Mouse (Mus musculus) hindbrain, embryonic 14.5 days (tissue): Measurements from ENCODE around the gene Ptprz1. TPM values are rescaled to one million over a fixed set of nuclear protein-coding genes. Genes with fewer than 3 reads are reported as not detected.

Experiments used
- ATAC-seq: fragments of 200-750 bp; cut with Nextera tagmentation; 2 replicates; pipeline ENCODE4 v1.8.0; 2017; ENCODE audit warnings: moderate number of reproducible peaks, mild to moderate bottlenecking, moderate TSS enrichment, moderate library complexity; ENCODE audit not compliant: low FRiP score
- DNase-seq: peaks from one replicate; pipeline ENCODE4 v3.0.0-alpha.2; 2015; ENCODE audit warnings: low spot score
- H3K27ac ChIP-seq: fragments of 300-500 bp; sonication (generic); 2 replicates; pipeline ENCODE4 v1.5.1; 2014; ENCODE audit warnings: mild to moderate bottlenecking, moderate library complexity
- H3K27me3 ChIP-seq: fragments of 300-500 bp; sonication (generic); 2 replicates; pipeline ENCODE4 v1.6.1; 2014; ENCODE audit warnings: mild to moderate bottlenecking, low read length, mixed read lengths; ENCODE audit not compliant: control insufficient read depth, insufficient read depth
- H3K36me3 ChIP-seq: fragments of 300-500 bp; sonication (generic); replicated peaks from 2 replicates; pipeline ENCODE4 v1.6.1; 2014; ENCODE audit not compliant: control insufficient read depth, insufficient read depth
- H3K4me1 ChIP-seq: fragments of 300-500 bp; sonication (generic); replicated peaks from 2 replicates; pipeline ENCODE4 v1.6.1; 2014; ENCODE audit warnings: antibody characterized with exemption, low read length, mixed read lengths; ENCODE audit not compliant: control insufficient read depth, insufficient read depth
- H3K4me2 ChIP-seq: fragments of 300-500 bp; sonication (generic); replicated peaks from 2 replicates; pipeline ENCODE4 v1.6.1; 2014; ENCODE audit warnings: mild to moderate bottlenecking, moderate library complexity
- H3K4me3 ChIP-seq: fragments of 300-500 bp; sonication (generic); replicated peaks from 2 replicates; pipeline ENCODE4 v1.5.1; 2014; ENCODE audit warnings: mild to moderate bottlenecking, low read length
- H3K9ac ChIP-seq: fragments of 300-500 bp; sonication (generic); 2 replicates; pipeline ENCODE4 v1.6.1; 2014
- H3K9me3 ChIP-seq: fragments of 300-500 bp; sonication (generic); 2 replicates; pipeline ENCODE4 v1.6.1; 2016; ENCODE audit warnings: low read length; ENCODE audit not compliant: control insufficient read depth
- WGBS: fragments of 180-500 bp; shearing (Covaris S2); extraction: QIAGEN DNeasy Blood & Tissue Kit; methylation state at CpG from one replicate; pipeline ENCODE4 v1.1.7; 2014; 5-methylcytosine and 5-hydroxymethylcytosine counted together
- polyA plus RNA-seq: library from polyadenylated mRNA; unstranded; fragments of >200 nt; fragmentation: Nextera tagmentation; extraction: Ambion mirVana; gene quantifications from 2 replicates; pipeline ENCODE4 v1.2.1, GENCODE M21; 2014

Ptprz1 gene
- polyA plus RNA-seq, 1 experiment from 2014 or later: 77.5 TPM

DNA sequence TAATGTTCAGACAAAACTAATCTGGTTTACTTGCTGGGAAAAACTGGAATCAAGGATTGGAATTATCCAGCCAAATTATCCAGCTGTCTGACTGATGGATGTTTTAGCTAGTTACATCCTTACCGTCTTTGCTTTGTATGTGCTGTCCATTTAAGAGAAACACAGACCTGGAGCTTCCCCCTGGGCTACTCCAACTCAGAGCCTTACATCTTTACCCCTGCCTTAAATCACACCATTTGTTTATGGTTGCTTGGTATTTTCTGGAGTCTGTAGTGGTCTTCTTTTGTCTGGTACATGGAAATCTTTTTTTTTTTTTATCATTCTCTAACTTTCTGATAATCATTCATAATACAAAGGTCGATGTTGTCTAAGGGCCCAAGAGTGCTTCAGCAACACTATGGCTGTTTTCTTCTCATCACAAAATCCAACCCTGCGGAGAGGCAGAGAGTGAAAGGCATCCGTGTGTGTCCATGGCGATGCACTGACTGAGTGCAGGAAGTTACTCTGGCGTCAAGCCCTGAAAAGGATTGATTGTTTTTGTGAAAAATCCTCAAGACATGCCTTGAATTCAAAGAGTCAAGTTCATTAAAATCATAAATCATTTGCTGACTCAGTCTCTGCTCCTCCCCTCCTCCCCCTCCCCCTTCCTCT, 34.1 kb downstream of the Ptprz1 start:
- ATAC-seq (peak; percentile 86), DNase-seq (peak; percentile 58)
- Histone ChIP-seq H3K9ac (no peak overlapping the region), H3K4me2 (0 out of 2 replicates have a peak overlapping the region, but pooled peaks have one; percentile 19), H3K36me3 (no peaks in the 10 kb centered on the region), H3K27me3 (no peaks in the 10 kb centered on the region), H3K4me1 (peaks cover 17% of the 10 kb centered on the region), H3K27ac (peak overlapping the region; percentile 60), H3K4me3 (no peak overlapping the region), H3K9me3 (no peaks in the 10 kb centered on the region)
- 13% methylated on average over 6 of the region's 6 CpGs for WGBS

DNA sequence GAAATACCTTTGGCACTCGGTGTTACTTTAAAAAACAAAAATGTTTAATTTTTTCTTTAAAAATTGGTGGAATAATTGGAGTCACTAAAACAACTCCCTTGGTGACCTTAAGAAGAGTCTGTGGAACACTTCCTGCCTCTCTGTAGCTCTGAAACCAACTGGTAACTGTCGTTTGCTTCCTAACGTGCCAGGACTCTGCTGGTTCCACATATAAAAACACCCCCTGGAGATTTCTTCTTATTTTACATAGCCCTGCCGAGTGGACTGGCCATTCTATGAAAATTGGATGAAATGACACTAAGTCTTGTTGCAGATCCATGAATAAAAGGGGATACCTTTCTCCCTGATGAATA, 34.6 kb downstream of the Ptprz1 start:
- Histone ChIP-seq H3K4me1 (peaks cover 17% of the 10 kb centered on the region), H3K27ac (peak overlapping the region; percentile 54)

DNA sequence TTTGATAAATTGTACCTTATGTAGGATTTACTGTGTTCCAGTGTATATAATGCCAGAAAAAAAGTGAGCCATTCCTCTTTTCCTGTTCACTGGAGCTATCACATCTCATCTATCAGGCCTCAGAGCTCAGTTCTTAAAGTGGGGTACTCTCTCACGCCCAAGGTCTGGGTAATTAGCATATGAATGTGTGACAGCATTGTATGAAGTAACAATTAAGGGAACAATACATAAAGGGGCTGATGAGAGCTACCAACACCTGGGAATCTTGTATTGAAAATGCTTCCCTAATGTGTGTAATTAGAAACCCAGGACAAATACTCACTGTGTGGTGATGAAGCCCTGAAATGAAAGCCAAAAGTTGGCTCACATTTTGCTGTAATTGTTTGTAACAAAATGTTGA, 47.6 kb downstream of the Ptprz1 start:
- no peaks in the 10 kb centered on the region for H3K9me3 ChIP-seq
- H3K4me1 ChIP-seq: 0 out of 2 replicates have a peak, but pooled peaks cover 5% of the 10 kb centered on the region
- no peak overlapping the region; the same call in 1 of the 2 replicates for H3K27ac ChIP-seq
- ATAC-seq (peak; percentile 60; the same call in 1 of the 2 replicates), DNase-seq (no peak)
- H3K36me3 ChIP-seq: no peaks in the 10 kb centered on the region
- no peaks in the 10 kb centered on the region for H3K27me3 ChIP-seq
- H3K9ac ChIP-seq: no peak overlapping the region
- H3K4me2 ChIP-seq: no peak overlapping the region
- H3K4me3 ChIP-seq: no peak overlapping the region
- 5% methylated on average over 1 of the region's 1 CpGs for WGBS

More for the DNA sequence above, 34.6 kb downstream of the Ptprz1 start:
- no peaks in the 10 kb centered on the region for H3K27me3 ChIP-seq
- peak; percentile 44; the same call in 1 of the 2 replicates for ATAC-seq
- DNase-seq: no peak
- H3K4me3 ChIP-seq: no peak overlapping the region
- H3K9me3 ChIP-seq: no peaks in the 10 kb centered on the region
- no peak overlapping the region for H3K9ac ChIP-seq
- no peaks in the 10 kb centered on the region for H3K36me3 ChIP-seq
- WGBS: 17% methylated on average over 4 of the region's 4 CpGs
- H3K4me2 ChIP-seq: 0 out of 2 replicates have a peak overlapping the region, but pooled peaks have one; percentile 19

DNA sequence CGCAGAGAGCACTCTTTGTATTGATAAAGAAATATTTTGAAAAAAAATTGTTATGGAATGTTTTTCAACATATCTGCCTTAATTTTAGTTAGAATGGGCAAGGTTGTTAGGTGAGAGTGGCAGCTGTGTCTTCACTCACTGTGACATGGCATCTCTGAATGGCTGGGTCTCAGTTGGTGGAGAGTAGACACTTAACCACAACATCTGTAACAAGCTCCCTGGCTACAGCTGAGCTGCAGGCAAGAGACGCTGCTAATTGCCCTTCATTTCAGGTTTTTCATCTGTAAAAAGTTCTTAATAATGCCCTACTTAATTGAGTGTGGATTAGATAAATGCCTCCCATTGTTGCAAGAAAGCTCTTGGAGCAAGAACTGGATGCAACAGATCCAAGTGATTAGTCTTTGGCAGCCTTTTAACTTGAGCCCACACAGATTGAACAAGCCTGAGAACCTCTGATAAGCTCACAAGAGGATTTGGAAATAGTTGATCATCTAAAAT, 57.5 kb downstream of the Ptprz1 start:
- Histone ChIP-seq H3K27me3 (no peaks in the 10 kb centered on the region), H3K36me3 (no peaks in the 10 kb centered on the region), H3K27ac (no peak overlapping the region), H3K4me3 (no peak overlapping the region), H3K4me1 (peaks cover 5% of the 10 kb centered on the region; the same call in 1 of the 2 replicates), H3K9ac (no peak overlapping the region), H3K4me2 (no peak overlapping the region), H3K9me3 (no peaks in the 10 kb centered on the region)
- ATAC-seq (no peak), DNase-seq (no peak)
- WGBS: 71% methylated on average over 2 of the region's 2 CpGs

DNA sequence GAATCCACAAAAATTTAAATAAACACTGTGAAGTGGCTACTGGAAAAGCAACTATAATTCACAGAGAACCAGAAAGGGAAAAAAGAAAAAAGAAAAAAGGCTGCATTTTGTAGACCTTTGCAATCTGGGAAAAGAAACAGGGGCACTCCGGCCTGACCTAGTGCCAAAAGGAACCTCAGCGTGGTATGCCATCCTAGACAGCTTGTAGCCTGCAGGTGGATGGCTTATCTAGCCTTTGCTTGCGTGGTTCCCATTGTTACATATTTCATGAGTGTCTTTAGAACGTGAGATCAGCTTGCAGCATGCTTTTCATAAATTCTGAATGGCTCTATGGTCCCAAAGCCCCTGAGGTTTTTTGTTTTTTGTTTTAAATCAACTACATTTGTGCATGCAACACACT, 61.8 kb downstream of the Ptprz1 start:
- DNase-seq (no peak), ATAC-seq (no peak)
- no peak overlapping the region for H3K4me3 ChIP-seq
- no peak overlapping the region; the same call in 1 of the 2 replicates for H3K27ac ChIP-seq
- no peak overlapping the region for H3K4me2 ChIP-seq
- H3K9me3 ChIP-seq: no peaks in the 10 kb centered on the region
- H3K36me3 ChIP-seq: no peaks in the 10 kb centered on the region
- no peaks in the 10 kb centered on the region for H3K27me3 ChIP-seq
- 38% methylated on average over 4 of the region's 4 CpGs for WGBS
- H3K4me1 ChIP-seq: peaks cover 9% of the 10 kb centered on the region
- no peak overlapping the region for H3K9ac ChIP-seq

DNA sequence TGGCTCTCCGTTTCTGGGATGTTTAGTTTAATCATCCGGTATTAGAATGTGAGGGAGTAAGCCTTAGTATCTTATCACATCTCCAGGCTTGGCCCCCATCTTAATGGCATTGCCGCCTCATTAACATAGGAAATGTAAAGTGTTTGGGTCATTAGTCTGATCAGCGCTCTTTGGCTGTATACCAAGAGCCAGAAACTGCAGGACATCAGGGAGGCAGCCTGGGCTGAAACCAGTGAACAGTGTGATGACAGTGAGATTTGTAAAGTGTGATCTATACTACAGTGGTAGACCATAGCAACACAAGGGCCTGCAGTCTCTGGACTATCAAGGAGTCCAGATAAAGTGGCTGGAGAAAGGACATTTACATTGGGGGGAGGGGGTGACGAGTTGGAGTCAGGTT, 62.2 kb downstream of the Ptprz1 start:
- Histone ChIP-seq H3K4me2 (no peak overlapping the region), H3K9ac (no peak overlapping the region), H3K4me1 (peaks cover 9% of the 10 kb centered on the region), H3K4me3 (no peak overlapping the region), H3K36me3 (no peaks in the 10 kb centered on the region), H3K9me3 (no peaks in the 10 kb centered on the region), H3K27ac (no peak overlapping the region), H3K27me3 (no peaks in the 10 kb centered on the region)
- DNase-seq (peak; percentile 61), ATAC-seq (peak; percentile 78)
- 42% methylated on average over 5 of the region's 5 CpGs for WGBS

DNA sequence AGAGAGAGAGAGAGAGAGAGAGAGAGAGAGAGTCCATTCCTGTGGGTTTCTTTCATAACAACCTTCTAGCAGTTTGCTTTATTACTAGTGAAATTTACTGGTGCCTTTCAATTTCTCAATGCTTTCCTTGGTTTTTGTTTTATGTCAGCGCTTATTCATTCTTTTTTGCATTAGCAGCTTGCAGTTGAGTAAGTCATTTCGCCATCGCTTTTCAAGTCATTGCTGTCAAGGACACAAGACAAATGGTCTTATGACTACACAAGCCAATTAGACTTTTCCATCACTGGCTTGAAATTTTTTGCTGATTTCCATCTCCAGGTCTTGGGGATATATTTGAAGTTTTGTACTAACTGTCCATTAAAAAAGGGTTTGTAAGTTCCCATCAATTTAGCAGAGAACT, 68.9 kb downstream of the Ptprz1 start:
- Histone ChIP-seq H3K4me1 (peaks cover 4% of the 10 kb centered on the region; the same call in 1 of the 2 replicates), H3K9me3 (no peaks in the 10 kb centered on the region), H3K4me3 (no peak overlapping the region), H3K4me2 (no peak overlapping the region), H3K9ac (no peak overlapping the region), H3K36me3 (no peaks in the 10 kb centered on the region), H3K27ac (no peak overlapping the region), H3K27me3 (no peaks in the 10 kb centered on the region)
- WGBS: 93% methylated on average over 3 of the region's 3 CpGs
- ATAC-seq (no peak), DNase-seq (no peak)

DNA sequence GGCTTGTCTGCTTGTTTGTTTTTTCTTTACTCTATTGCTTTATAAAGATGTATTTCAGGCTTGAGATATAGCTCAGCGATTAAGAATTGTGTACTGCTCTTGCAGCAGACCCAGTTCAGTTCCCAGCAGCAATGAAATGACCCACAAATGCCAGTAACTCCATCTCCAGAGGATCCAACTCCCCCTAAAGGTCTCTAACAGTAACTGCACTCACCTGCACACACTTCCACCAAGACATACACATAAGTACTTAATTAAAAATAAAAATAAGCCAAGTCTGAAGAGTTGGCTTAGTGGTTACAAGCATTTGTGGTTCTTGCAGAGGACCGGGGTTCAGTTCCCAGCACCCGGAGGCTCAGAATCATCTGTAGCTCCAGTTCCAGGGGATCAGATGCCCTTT, 88.1 kb downstream of the Ptprz1 start:
- no peaks in the 10 kb centered on the region for H3K4me1 ChIP-seq
- no peaks in the 10 kb centered on the region for H3K27me3 ChIP-seq
- WGBS: 92% methylated on average over 3 of the region's 3 CpGs
- H3K4me2 ChIP-seq: no peak overlapping the region
- no peak overlapping the region for H3K27ac ChIP-seq
- no peak for DNase-seq
- no peak overlapping the region for H3K9ac ChIP-seq
- ATAC-seq: no peak
- no peak overlapping the region for H3K4me3 ChIP-seq
- H3K9me3 ChIP-seq: no peaks in the 10 kb centered on the region
- H3K36me3 ChIP-seq: no peaks in the 10 kb centered on the region

DNA sequence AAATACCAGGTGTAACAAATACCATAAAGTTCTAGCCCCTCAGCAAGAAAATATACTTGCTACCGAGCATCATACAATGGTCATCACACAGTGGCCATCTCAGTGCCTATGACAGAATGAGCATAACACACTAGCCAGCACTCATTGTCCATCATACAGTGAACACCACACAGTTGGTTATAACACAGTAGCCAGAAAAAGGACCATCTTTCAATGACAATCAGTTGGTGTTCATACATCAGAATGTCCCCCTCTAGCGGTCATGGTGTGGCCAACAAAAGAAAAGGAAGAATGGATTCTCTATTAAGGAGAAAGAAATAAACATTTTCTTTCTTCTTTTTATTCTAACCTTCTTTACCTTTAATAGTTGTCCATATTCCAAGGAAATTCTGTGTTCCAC, 92.8 kb downstream of the Ptprz1 start:
- Histone ChIP-seq H3K27me3 (no peaks in the 10 kb centered on the region), H3K4me1 (no peaks in the 10 kb centered on the region), H3K9me3 (no peaks in the 10 kb centered on the region), H3K27ac (no peak overlapping the region), H3K4me2 (no peak overlapping the region), H3K36me3 (no peaks in the 10 kb centered on the region), H3K4me3 (no peak overlapping the region), H3K9ac (no peak overlapping the region)
- ATAC-seq: no peak
- 47% methylated on average over 2 of the region's 2 CpGs for WGBS
- peak; percentile 46 for DNase-seq
